Mouse (Mus musculus): ENCODE data around the gene Rrp1b.

- no peak for TF ChIP-seq EP300 (IDR thresholded peaks at IDR 0.05; ENCODE audit: low read depth)
- TF ChIP-seq CTCF (IDR thresholded peaks at IDR 0.05; ENCODE audit: low read depth) = no peak
Measured at GRCm38 (mm10) chr17:32109201-32109940, 73.5 kb downstream of the Rrp1b start.
